Mouse (Mus musculus): ENCODE data around the gene Jak3.
A peak's percentile ranks its signal among the peaks of the same experiment; 100 is the strongest.

The Jak3 gene

DNA sequence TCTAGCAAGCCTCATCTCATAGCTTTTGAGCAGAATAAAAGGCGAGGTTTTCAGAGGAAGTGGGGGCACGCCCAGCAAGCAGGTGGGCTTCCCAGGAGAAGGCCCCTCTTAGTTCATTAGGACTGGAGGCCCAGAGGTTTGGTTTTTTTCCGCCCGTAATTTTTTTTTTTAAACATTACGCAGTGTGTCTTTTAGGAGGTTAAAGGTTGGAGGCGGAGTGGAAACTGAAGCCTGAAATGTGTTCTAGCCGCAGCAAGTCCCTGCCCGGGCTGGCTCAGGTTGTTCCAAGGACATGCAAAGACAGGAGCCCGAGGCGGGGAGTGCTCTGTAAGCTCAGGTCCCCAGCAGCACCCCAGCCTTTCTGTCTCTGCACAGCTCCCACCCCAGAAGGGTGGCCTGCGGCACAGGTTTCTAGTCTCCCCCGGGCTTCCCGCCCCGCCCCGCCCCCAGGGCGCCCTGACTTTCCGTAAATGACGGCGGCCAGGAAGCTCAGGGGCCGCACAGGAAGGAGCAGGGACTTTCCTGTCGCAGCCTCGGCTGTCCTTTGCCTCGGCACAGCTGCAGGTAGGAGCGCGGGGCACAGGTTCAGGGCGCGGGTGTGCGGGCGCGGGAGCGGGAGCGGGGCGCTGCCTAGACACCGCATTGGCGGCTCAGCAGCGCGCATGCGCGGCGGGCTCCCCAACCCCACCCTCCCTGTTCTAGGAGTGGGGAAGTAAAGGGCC lies at the start of gene Jak3:
Jak3 (plus strand) TSS at position 277 of the 722 bp plus-strand sequence.
- DNase-seq: peak; percentile 68 to 77

DNA sequence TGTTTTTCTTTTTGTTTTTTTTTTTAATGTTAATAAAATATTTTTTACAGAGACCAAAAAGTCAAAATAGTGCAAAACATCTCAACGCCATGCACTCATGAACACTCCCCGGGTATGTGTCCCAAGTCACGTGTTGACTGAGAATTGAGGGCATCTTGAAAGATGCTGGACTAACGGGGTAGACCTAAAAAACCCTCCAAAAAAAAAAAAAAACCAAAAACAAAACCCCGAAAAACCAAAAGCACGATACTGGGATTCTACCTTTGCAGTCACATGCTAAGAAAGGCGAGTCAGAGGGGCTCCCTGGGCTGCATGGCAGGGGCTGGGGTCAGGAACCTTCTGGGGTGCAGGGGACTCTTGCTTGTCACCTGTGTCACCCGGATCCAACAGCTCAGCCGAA lies 49.3 kb upstream of the Jak3 start:
- DNase-seq: no peak

DNA sequence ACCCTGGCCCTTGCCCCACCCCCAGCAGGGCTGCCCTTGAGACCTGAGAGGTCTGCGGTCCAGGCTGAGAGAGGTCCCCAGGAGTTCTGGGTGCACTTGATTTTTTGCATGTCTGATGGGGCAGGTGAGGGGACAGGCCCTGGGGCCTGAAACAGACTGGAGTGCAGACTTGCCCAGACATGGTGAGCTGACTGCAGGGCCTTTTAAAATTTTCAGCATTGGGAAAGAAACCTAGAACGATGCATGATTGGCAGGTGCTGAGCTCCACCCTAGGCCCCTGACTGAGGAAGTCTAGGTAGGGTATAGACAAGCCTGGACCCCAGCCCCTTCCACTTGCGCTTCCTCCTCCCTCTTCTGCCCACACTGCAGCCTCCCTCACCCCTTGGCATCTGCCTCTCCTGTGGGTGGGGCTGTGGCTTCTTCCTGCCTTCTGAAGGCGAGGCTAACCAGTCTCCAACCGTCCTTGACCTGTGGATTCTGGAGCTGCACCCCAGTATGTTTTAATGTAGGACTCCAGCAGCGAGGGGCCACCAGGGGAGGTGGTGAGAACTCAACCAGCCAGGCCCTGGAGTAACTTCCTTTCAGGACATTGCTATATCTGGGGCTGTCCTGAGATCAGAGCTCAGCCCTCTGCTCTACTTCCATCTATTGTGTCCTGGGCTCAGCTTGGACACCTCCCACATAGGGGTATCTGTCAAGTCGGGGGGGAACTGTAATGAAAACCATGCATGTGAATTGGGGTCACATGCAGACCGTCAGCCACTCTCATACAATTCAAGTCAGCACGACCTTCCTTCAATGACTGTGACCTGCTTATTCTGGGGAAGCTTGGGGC lies 48.6 kb upstream of the Jak3 start:
- no peak for DNase-seq

DNA sequence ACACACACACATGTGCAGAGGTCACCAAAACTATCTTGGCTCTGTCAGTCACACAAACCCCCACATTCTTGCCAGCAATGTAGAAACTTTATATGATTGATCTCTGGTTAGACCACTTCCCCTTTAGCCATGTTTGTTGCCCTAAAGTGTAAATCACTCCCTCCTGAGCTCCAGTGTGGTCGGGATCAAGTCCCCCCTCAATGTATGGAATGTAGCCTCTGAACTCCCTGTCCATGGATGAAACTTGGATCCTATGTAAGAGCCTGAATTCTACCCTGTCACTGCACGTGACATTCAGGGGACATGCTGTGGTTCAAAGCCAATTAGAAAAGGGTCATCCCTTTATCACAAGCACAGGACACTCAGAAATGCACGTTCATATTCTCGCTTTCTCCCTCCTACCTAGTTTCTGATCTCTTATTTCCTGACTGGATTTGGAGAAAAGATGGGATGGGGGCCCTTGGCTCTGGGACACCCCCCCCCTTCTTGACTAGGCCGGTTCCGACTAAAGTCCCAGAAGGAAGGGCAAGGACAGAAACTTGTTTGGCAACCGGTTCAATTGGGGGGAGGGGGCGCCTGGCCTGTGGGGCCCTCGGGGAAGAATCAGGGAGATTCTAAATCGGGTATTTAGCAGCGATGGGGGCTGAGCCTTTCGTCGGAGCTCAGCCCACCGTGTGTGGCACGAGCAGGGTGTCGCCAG lies 47.5 kb upstream of the Jak3 start:
- peak in 1 of 2 experiments; percentile 18 for DNase-seq

DNA sequence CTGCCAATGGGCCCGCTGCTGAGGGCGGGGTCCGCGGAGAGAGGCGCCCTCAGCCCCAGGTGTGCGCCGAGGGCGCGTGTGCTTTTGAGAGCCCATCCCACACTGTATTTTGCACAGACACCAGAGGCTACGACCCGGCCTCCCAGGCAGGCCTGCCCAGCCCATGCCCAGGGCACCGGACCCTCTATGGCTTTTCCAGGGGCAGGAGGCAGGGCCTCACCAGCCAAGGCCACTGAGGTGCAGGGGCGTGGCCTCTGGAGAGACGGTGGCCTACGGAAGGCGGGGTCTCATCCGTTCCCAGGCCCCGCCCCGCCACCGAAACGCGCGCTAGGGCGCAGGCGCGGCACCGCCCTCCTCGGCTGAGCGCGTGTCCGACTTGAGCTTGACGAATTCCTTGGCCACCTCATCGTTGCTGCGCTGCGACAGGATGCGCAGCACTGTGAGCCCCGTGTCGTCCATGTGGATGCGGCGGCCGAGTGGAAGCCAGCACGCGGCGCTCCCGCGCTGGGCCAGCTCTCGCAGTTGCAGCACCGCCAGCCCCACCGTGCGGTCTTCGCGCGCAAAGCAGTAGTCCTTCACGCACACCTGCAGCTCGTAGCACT lies 46.9 kb upstream of the Jak3 start:
- DNase-seq: peak; percentile 95 to 97

DNA sequence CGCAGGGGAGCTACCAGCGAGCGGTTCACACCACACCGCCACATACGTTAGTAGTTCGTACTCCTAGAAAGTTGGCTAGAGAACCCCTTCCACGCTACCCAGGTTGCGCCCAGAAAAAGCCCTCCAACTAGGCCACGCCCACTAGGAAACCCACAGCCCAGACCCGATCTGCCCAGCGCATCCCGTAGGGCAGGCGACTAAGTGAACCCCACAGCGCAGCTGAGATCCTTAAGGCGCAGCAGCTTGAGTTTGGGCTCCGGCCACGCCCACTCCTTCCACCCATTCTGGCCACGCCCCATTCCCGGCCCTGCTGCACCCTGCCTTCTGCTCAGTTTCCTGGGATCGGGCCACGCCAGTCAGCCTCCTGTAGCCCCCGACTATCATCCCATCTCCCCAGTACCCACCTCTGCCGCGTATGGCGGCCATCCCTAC lies 46.3 kb upstream of the Jak3 start:
- peak; percentile 44 to 49 for DNase-seq

DNA sequence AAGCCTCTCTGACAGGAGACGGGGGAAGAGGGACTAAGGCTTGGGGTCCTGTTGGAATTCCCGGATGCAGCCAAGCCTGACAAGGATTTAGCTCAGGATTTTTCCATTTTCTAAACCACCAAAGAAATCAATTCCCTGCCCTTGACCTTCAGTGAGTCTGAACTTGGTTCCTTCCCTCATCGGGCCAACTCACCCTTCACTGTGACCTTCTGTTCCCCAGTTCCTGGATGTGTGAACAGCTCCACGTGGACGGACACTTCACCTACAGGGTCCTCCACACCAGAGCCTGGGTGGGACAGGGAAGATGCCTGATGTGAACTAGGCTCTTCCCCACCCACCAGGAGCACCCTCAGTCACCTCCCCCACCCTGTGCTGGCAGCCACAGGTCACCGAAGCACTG lies 45.3 kb upstream of the Jak3 start:
- DNase-seq: no peak

DNA sequence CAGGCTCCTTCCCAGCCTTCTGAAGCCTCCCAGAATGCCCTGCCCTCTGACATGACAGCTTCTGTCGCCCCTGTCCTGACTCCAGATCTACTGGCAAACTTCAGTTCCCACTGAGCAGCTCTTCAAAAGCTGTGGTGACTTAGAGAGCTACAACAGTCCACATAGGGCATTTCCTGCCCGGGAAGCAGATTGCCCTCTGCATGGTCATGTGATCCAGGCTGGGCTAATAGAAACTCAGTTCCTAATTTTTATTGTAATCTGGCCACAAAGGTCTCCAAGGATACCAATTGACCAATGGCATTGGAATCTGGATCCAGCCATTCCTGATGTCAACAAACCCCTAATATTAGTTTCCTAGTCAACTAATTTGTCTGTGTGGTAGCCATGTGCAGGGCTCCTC lies 44.2 kb upstream of the Jak3 start:
- no peak for DNase-seq

DNA sequence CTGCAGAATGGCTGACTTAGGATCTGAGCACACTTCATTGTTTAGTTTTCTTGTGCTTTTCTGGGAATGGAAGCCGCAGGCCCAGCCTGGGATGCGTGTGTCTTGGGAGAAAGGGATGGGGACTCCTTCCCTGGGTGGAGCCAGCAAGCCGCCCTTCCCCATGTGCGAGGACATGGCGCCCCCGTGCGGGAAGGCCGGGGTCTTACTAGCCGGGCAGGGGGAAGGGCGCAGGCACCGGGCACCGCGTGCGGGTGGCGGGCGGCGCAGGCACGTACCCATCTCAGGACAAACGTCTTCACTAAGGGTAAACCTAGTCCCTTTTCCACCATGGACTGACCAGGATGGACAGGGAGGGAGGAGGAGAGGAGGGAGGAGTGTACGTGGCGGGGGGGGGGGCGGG lies 42.9 kb upstream of the Jak3 start:
- peak; percentile 89 to 90 for DNase-seq

DNA sequence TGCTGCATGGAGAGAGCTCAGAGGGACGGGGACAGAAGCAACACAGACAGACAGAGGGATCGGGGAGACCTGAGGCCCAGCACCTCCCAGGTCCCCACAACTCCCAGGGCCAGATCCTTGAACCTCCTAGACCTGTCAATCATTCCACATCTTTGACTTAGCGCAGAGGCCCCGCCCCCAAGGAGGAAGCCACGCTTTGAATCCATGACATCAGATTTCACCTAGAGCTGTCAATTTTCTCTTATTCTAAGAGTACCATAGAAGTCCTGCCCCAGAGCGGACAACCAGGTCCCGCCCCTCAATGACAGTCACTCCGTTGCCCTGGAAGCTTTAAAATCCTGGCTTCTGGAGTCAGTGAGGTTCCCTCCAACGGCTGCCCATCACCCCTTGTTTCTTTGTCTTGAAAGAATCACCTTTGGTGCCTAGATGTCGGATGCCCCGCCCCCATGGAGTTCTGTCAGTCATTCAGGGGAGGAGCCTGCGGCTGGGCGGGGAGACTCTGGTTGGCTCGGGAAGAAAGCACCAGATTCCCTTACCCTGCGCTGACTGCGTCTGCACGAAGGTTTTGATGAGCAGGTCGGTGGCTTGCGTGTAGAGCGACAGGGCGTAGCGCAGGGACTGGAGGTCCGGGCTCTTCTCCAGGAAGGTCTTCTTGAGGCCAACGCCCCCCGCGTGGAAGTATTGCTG lies 42.0 kb upstream of the Jak3 start:
- DNase-seq: peak; percentile 77

DNA sequence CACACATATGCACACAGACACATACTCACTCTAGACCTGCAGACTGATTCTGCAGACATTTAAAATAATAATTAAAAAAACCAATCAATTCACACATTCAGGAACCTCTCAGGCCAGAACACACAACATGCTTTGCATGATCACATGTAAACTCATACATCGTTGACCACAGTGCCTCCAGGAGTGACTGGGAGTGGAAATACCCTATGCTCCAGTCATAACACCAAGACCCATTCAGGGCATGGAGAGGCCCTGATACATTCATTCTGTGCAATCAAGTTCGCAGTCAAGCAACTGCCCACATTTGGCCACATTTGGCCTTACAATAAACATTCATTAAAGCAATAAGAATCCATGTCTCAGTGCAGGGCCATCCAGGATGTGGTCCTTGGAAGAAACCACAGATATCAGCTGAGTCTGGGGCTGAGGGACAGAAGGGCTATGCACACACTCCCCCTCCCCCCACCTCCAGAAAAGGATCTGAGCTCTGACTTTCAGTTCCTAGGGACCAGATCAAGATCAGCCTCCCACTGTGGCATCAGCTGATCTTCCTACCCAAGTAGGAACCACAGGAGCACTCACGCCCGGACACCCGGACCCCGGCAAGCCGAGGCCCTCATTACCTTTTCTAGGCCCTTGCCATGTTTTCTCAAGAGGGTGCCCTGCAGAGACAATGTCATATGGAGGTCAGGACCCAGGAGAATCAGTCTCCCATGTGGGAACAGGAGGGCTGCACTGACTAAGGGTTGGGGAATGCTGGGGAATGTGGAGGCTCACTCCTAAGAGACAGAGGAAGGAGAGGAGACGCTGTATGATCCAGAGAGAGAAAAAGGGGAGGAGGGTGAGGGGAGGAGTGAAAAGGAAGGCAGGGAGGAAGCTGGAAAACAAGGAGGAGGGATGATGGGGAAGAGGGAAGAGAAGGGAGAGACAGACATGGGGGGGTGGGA lies 38.7 kb upstream of the Jak3 start:
- DNase-seq: no peak

DNA sequence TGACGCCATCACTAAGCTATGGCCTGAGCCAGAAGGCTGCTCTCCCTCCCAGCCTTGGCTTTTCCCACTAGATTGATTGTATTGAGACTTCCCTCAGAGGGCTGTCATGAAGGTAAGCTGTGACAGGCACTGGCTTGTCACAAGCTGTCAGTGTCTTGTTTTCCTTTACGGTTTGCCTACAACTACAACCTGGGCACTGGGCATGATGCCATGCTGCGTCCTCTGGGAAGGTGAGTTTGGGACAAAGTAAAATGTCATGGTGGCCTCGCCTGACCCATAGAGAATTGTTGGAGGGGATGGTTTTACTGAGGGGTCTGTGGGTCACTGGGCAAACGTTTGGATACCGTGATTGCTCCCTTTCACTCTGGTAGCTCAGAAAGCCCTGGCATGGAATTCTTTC lies 37.8 kb upstream of the Jak3 start:
- no peak for DNase-seq

DNA sequence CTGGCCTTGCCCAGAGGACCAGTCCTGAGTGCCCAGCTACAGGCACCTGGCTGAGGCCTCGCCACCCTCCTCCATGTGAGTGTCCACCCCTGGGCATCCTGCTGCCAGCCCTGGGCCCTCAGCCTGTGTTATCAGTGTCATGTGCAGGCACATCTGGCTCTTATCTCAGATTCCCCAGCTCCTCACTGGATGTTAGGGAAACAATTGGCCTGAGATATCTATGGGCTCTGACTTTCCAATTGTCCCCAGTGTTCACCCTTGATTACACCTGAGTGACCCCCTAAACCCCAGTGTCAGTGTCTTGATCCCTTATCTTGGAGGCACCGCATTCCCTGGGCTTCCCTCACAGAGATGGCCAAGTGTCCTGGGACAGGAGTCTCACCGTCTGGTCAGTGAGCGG lies 36.8 kb upstream of the Jak3 start:
- no peak for DNase-seq

DNA sequence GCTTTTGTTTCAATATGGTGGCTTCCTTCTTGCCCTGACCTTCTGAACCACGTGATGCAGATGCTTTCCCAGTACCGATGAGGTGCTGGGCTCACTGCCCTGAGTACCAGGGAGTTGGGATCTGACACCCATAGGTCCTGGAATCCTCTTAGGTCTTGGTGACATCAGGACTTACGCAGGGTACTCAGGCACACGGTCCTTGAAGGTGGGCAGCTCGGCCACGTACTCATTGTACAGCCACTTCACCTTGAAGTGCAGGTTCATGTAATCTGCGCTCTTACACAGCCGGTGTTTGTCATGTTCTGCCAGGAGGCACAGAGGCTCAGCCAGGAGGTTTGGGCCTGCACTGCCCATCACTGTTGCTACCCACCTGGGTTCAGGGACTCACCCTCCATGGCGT lies 30.6 kb upstream of the Jak3 start:
- DNase-seq: no peak

DNA sequence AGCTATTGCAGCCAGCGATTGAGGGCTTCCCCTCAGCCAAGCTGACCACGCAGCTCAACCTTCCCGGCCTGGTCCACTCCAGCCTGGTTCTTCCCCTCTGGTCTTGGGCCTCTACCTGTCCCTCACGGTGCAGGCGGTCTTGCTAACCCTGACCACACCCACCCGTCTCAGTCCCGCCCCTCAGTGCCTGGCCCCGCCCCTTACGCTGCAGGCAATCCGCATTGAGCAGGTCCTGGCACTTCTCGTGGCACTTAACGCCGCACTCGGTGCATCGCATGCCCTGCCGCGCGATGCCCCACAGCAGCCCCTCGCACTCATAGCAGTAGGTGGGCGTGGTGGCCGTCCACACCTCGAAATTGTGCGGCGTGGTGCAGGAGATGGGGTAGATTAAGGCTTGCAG lies 21.5 kb upstream of the Jak3 start:
- peak; percentile 60 to 67 for DNase-seq

DNA sequence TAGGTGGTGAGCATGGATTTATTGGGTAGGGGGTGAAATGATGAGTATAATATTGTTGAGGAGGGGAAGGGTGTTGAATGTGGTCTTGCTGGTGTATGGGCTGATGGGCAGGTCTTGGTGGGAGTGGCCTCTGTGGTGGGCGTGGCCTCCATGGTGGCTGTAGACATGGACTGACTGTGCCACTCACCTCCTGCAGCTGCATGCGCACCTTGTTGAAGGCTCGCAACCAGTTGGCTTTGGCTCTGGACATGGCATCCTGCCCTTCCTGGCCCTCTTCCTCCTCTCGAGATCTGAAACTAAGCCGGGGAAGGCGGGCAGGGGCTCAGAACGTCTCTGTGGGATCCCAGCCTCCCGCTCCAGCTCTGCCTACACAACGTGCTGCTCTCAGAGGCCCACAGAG lies 18.3 kb upstream of the Jak3 start:
- DNase-seq: peak in 1 of 2 experiments; percentile 33

DNA sequence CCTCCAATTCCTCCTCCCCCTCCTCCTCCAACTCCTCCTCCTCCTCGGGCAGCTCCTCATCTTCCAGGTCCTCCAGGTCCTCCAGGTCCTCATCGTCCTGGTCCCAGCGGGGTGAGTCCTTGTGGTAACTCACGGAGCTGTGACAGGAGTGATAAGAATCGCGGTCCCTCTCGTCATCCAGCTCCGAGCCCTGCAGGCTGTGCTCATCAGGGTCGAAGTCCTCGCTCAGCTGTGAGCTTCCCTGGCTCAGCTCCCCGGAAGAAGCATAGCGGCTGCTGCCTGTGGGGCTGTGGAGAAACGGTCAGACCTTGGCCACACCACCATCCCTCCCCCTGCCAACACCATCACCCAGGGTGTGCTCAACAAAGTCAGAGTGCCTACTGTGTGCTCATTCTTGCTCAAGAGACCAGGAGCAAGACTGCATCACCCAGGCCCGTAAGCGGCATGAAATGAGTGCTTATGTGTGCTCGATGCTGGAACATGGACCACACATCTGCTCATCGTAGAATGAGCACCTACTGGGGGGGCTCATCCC lies 17.5 kb upstream of the Jak3 start:
- DNase-seq: no peak

DNA sequence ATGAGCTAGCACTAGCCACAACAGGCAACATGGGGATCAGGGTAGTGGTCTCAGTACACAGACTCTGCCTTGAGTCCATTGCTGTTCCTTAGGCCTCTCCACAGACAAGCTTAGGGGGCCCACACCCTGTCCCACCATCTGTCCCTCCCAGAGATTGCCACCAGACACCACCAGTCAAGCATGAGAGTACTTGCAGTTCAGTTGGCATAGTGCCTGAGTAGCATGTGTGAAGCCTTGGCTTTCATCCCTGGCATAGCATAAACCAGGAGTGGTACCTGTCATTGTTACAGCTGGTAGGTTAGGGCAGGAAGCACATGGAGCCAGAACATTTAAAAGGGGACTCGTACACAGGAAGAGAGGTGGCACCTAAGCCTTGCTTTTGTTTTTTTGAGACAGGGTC lies 16.3 kb upstream of the Jak3 start:
- DNase-seq: no peak

DNA sequence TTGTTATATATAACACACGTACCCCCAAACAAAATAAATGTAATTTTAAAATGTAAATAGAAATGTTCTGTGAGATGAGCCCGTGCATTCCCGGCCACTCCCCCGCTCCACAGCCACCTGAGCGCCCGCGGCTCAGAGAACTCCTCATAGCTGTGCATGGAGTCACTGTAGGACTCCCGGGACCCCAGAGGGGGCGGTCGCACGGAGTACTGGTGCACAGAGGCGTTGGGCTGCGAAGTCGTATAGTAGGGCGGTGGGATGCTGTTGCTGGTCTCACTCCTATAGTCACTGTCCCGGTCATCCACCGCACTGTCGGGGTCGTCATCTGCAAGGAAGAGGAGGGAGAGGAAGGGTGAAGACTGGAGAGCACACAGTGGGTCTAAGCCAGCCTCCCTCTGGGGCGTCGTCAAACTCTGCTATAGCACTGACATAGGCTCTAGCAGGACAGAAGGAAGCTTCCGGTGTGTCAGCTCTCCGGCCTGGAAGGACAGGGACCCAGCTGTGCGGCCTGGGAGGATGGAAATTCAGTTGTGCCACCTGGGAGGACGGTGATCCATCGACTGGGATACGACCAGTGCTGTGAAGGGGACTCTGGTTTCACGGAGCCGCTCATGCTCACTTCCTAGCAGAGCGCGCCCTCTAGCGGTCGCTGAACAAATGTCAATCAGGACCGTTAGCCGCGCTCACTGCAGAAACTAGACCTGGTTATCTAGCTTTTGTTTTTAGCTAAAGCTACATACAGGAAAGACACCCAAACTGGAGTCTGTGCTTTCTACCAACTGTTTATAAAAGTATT lies 15.6 kb upstream of the Jak3 start:
- peak; percentile 87 to 89 for DNase-seq

All from B cell, adult 2 months (primary cell).